Mouse (Mus musculus) E14TG2a.4 (cell line): ENCODE measurements around the gene Snrk.

ENCODE experiments used
- CTCF ChIP-seq: conservative IDR thresholded peaks from 2 replicates; pipeline ENCODE4 v1.5.1; 2014; ENCODE audit warnings: low read length
- NANOG ChIP-seq: IDR thresholded peaks from 2 replicates; pipeline ENCODE4 v1.6.1; 2014; ENCODE audit warnings: borderline replicate concordance, low read length, mixed read lengths
- POU5F1 ChIP-seq: IDR thresholded peaks from 2 replicates; pipeline ENCODE4 v1.6.1; 2014; ENCODE audit warnings: low read length, borderline replicate concordance

- TF ChIP-seq CTCF: no peak
- TF ChIP-seq POU5F1: no peak
- TF ChIP-seq NANOG: no peak
Measured at GRCm38 (mm10) chr9:122193823-122194222, 76.8 kb downstream of the Snrk start.
